9 mouse cellular contexts compared by ENCODE assay signal in the genomic region with DNA sequence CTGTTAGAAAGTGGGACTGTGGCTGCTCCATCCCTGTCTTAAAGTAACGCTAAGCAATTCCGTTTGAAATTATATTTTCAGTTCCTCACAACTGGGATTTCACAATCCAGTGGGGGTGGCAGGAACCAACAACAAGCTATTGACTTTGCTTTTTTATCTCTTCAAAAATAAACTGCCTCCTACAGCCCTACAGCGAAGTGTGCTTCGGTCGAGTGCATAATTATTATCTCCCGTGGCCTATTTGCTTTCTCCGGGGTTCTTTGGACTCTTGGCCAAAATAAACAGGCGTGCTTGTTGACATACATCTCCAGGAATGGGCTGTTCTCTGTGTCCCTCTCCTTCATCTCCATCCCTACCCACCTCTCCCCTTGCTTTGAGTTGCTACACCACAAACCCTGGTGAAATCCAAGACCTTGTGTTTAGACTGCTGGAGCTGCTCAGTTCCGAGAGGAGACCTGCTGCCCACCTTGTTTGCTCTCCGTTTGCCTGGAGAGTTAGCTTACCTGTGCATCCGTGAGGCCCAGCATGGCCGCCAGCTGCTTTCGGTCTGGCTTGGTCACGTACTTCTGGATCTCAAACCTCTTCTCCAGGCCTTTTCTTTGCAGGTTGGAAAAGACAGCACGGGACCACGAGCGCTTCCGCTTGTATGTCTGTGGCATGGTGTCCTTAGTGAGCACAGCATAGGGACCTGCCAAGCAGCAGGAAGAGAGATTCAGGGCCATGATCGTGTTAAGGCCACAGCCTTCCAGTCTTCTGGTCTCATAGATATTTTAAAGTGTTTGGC. TPM values are rescaled to one million over a fixed set of nuclear protein-coding genes. Genes with fewer than 3 reads are reported as not detected.
DNase-seq lines count a peak whose midpoint lies in the region; ATAC-seq and TF ChIP-seq lines count a peak whose summit lies in the region.
"Had no signal": no experiment of that assay in that cellular context is flagged by ENCODE, and none has a peak within 500 bp of the region (broad histone marks: within the 10 kb centered on the region; RNA-seq: fewer than 3 reads in every experiment).

No protein-coding gene starts in this region.

- no peak overlapping the region for H3K9ac ChIP-seq in forebrain, postnatal 0 days
- H3K9ac ChIP-seq in forebrain, embryonic 16.5 days (replicated peaks; ENCODE audit: low read depth, low read length), result no peak overlapping the region
- H3K9ac ChIP-seq in heart, embryonic 14.5 days (ENCODE audit: low read length), result no peak overlapping the region; the same call in 1 of the 2 replicates
- peak overlapping the region; percentile 23 for H3K9ac ChIP-seq in lung, embryonic 15.5 days

- H3K27me3 ChIP-seq in forebrain, postnatal 0 days (ENCODE audit: insufficient read depth, low read length), result peaks cover 67% of the 10 kb centered on the region
- peaks cover 73% of the 10 kb centered on the region for H3K27me3 ChIP-seq in forebrain, embryonic 16.5 days (replicated peaks; ENCODE audit: control insufficient read depth, insufficient read depth, low read length)
- peaks cover 83% of the 10 kb centered on the region for H3K27me3 ChIP-seq in heart, embryonic 14.5 days (ENCODE audit: control insufficient read depth, insufficient read depth, low read length)
- peaks cover 75% of the 10 kb centered on the region for H3K27me3 ChIP-seq in lung, embryonic 15.5 days

- no peak overlapping the region for H3K27ac ChIP-seq in forebrain, postnatal 0 days (ENCODE audit: low read depth, low read length)
- H3K27ac ChIP-seq in forebrain, embryonic 16.5 days (ENCODE audit: low read length), result no peak overlapping the region
- H3K27ac ChIP-seq in heart, embryonic 14.5 days (replicated peaks in 1 of 2; ENCODE audit: control insufficient read depth in 1 of 2, insufficient read depth in 1 of 2, low read depth in 2 of 2, low read length in 2 of 2), result no peak overlapping the region
- no peak overlapping the region for H3K27ac ChIP-seq in lung, embryonic 15.5 days

- H3K4me3 ChIP-seq in forebrain, postnatal 0 days (ENCODE audit: low read depth, low read length), result no peak overlapping the region
- no peak overlapping the region for H3K4me3 ChIP-seq in forebrain, embryonic 16.5 days (replicated peaks; ENCODE audit: low read length)
- peak overlapping the region; percentile 20 to 68; a peak in 3 of 4 replicates for H3K4me3 ChIP-seq in heart, embryonic 14.5 days (ENCODE audit: control insufficient read depth in 1 of 2, insufficient read depth in 1 of 2, low read depth in 1 of 2, low read length in 2 of 2)
- peak overlapping the region; percentile 75 for H3K4me3 ChIP-seq in lung, embryonic 15.5 days

- ATAC-seq in forebrain, postnatal 0 days, result no peak
- ATAC-seq in forebrain, embryonic 16.5 days, result no peak
- ATAC-seq in heart, embryonic 14.5 days (ENCODE audit: insufficient number of reproducible peaks, insufficient read depth, low FRiP score, low read depth), result no peak
- ATAC-seq in lung, embryonic 15.5 days (ENCODE audit: borderline replicate concordance, extremely low read depth, low FRiP score, low TSS enrichment), result no peak

- no peak for TF ChIP-seq CTCF in forebrain, postnatal 0 days (IDR thresholded peaks at IDR 0.05; ENCODE audit: low read depth)

- no peaks in the 10 kb centered on the region for H3K9me3 ChIP-seq in forebrain, postnatal 0 days (ENCODE audit: low read length)
- H3K9me3 ChIP-seq in forebrain, embryonic 16.5 days (ENCODE audit: control insufficient read depth, low read length), result no peaks in the 10 kb centered on the region
- no peaks in the 10 kb centered on the region for H3K9me3 ChIP-seq in heart, embryonic 14.5 days (ENCODE audit: control insufficient read depth, low read length)
- no peaks in the 10 kb centered on the region for H3K9me3 ChIP-seq in lung, embryonic 15.5 days

- DNase-seq in forebrain, postnatal 0 days, result peak; percentile 48
- DNase-seq in 416B (ENCODE audit: low read depth), result peak; percentile 21
- DNase-seq in urinary bladder, postnatal 25 days (ENCODE audit: low spot score), result no peak
- DNase-seq in spleen, postnatal 4 days (ENCODE audit: low spot score in 2 of 2), result no peak
- no peak for DNase-seq in frontal cortex, postnatal 10 days (ENCODE audit: low spot score in 2 of 2)
- DNase-seq: gastrocnemius, postnatal 10 days had no signal

- WGBS in forebrain, postnatal 0 days, result 4% methylated on average over 19 of the region's 19 CpGs
- 2% methylated on average over 19 of the region's 19 CpGs for WGBS in forebrain, embryonic 16.5 days
- WGBS in heart, embryonic 14.5 days, result 10% methylated on average over 19 of the region's 19 CpGs
- 16% methylated on average over 19 of the region's 19 CpGs for WGBS in lung, embryonic 15.5 days

- no peak overlapping the region for H3K4me2 ChIP-seq in forebrain, postnatal 0 days (ENCODE audit: low read depth)
- no peak overlapping the region for H3K4me2 ChIP-seq in forebrain, embryonic 16.5 days (ENCODE audit: low read length)
- peak overlapping the region; percentile 95 for H3K4me2 ChIP-seq in heart, embryonic 14.5 days (ENCODE audit: low read length)
- H3K4me2 ChIP-seq in lung, embryonic 15.5 days, result peak overlapping the region; percentile 84

- H3K36me3 ChIP-seq in forebrain, postnatal 0 days (ENCODE audit: insufficient read depth), result no peaks in the 10 kb centered on the region
- no peaks in the 10 kb centered on the region for H3K36me3 ChIP-seq in forebrain, embryonic 16.5 days (ENCODE audit: control insufficient read depth, insufficient read depth)
- H3K36me3 ChIP-seq in heart, embryonic 14.5 days (ENCODE audit: control insufficient read depth, insufficient read depth, low read length), result no peaks in the 10 kb centered on the region
- H3K36me3 ChIP-seq in lung, embryonic 15.5 days, result peaks cover 5% of the 10 kb centered on the region; the same call in 1 of the 2 replicates

- H3K4me1 ChIP-seq in forebrain, postnatal 0 days (ENCODE audit: insufficient read depth), result no peaks in the 10 kb centered on the region; the same call in 1 of the 2 replicates
- peaks cover 30% of the 10 kb centered on the region for H3K4me1 ChIP-seq in forebrain, embryonic 16.5 days (replicated peaks; ENCODE audit: control insufficient read depth, insufficient read depth, low read length)
- peaks cover 6 to 31% of the 10 kb centered on the region in 2 experiments; a peak in 2 of 4 replicates for H3K4me1 ChIP-seq in heart, embryonic 14.5 days (ENCODE audit: control insufficient read depth in 2 of 2, insufficient read depth in 2 of 2, low read length in 2 of 2)
- H3K4me1 ChIP-seq in lung, embryonic 15.5 days, result peaks cover 44% of the 10 kb centered on the region

RNA-seq across cellular contexts. Expression of gene Hlx, which starts 2.9 kb away (rescaled TPM):
- 1.2 and 2.8 TPM in 2 replicates for total RNA-seq in forebrain, postnatal 0 days (2014; rRNA removed)
- polyA plus RNA-seq in forebrain, postnatal 0 days (2015; fragmentation: Nextera tagmentation; extraction: Ambion mirVana), result 1.6 and 2.4 TPM in 2 replicates
- polyA plus RNA-seq in forebrain, embryonic 16.5 days (2015; fragmentation: Nextera tagmentation; extraction: Ambion mirVana), result 1.8 and 2.1 TPM in 2 replicates
- polyA plus RNA-seq in heart, embryonic 14.5 days (2014; fragmentation: Nextera tagmentation; extraction: Ambion mirVana), result 7.1 and 7.7 TPM in 2 replicates
- 32.5 and 34.1 TPM in 2 replicates for polyA plus RNA-seq in lung, embryonic 15.5 days (2015; fragmentation: Nextera tagmentation; extraction: Ambion mirVana)

Comparison
In these comparisons a context has a peak if more than half of its experiments do, and no peak if none do; other contexts are left out.
1. DNase-seq: peak in forebrain, postnatal 0 days (single experiment) and 416B (single experiment); none in urinary bladder, postnatal 25 days (single experiment), spleen, postnatal 4 days (0 of 2) and frontal cortex, postnatal 10 days (0 of 2).
2. H3K4me2 ChIP-seq: peak in heart, embryonic 14.5 days (single experiment) and lung, embryonic 15.5 days (single experiment); none in forebrain, postnatal 0 days (single experiment) and forebrain, embryonic 16.5 days (single experiment).
3. H3K4me3 ChIP-seq: peak in heart, embryonic 14.5 days (2 of 2) and lung, embryonic 15.5 days (single experiment); none in forebrain, postnatal 0 days (single experiment) and forebrain, embryonic 16.5 days (single experiment).